Mouse (Mus musculus) cortical plate, adult 2 months (tissue): ENCODE data around the gene Nip7. TPM values are rescaled to one million over a fixed set of nuclear protein-coding genes. Genes with fewer than 3 reads are reported as not detected.
A peak's percentile ranks its signal among the peaks of the same experiment; 100 is the strongest.

Experiments used
- H3K27ac ChIP-seq: fragments of 200-500 bp; 2 replicates; pipeline ENCODE4 v1.5.1; 2012; ENCODE audit warnings: low read length, control low read depth, inconsistent platforms; ENCODE audit not compliant: insufficient read depth
- H3K4me1 ChIP-seq: fragments of 200-500 bp; 2 replicates; pipeline ENCODE4 v1.6.1; 2011; ENCODE audit warnings: low read length; ENCODE audit not compliant: control insufficient read depth, insufficient read depth
- H3K4me3 ChIP-seq: fragments of 200-500 bp; 2 replicates; pipeline ENCODE4 v1.5.1; 2011; ENCODE audit warnings: mild to moderate bottlenecking, low read length, control low read depth; ENCODE audit not compliant: insufficient read depth
- CTCF ChIP-seq: fragments of 200-500 bp; IDR thresholded peaks from 2 replicates; pipeline ENCODE4 v1.5.1; 2011; ENCODE audit warnings: mild to moderate bottlenecking, control low read depth, low read length; ENCODE audit not compliant: insufficient read depth; ENCODE audit errors: extremely low read depth
- POLR2A ChIP-seq: fragments of 200-500 bp; IDR thresholded peaks from 2 replicates; pipeline ENCODE4 v1.6.1; 2011; ENCODE audit warnings: mild to moderate bottlenecking, low read length, control low read depth; ENCODE audit not compliant: insufficient read depth; ENCODE audit errors: extremely low read depth
- polyA plus RNA-seq: library from polyadenylated mRNA; depleted of rRNA; stranded (reverse); fragments of >200 nt; gene quantifications from 2 replicates; pipeline ENCODE4 v1.2.3, GENCODE M21; 2012

Nip7 gene
- polyA plus RNA-seq, 1 experiment = 36.5 TPM

- Histone ChIP-seq H3K27ac (no peak within 1 kb of the TSS), H3K4me1 (no peaks in the 10 kb centered on the region), H3K4me3 (no peak within 1 kb of the TSS)
- TF ChIP-seq CTCF (no peak), POLR2A (no peak)
These were observed 9.1 kb downstream of the Nip7 start, which contains the start of gene Tmed6 for GRCm38 (mm10) chr8:107065511-107066496. Gene Tmed6 (minus strand): TSS chr8:107065644.

DNA sequence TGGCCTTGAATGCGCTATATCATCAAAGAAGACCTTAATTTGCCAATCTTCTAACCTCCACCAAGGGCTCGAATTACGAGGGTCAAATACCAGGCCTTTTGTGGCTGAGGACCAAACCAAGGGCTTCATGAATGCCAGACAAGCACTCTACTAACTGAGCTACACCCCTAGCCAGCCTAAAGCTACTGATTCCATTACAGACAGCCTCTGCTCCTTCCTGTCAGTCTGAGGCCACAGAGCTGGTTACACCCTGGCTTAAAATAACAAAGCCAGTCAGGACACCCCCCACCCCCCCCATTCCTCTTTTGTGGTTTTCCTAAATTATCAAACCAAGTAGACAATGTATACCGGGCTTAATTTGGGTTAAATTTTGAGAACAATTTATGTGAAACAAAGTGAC is 17.0 kb downstream of the Nip7 start:
- no peak overlapping the region for H3K4me3 ChIP-seq
- no peaks in the 10 kb centered on the region for H3K4me1 ChIP-seq
- no peak for TF ChIP-seq POLR2A
- no peak for TF ChIP-seq CTCF
- H3K27ac ChIP-seq = no peak overlapping the region

- Histone ChIP-seq H3K27ac (no peak overlapping the region), H3K4me1 (no peaks in the 10 kb centered on the region), H3K4me3 (no peak overlapping the region)
- TF ChIP-seq POLR2A = no peak
- no peak for TF ChIP-seq CTCF
These were observed 17.5 kb downstream of the Nip7 start for GRCm38 (mm10) chr8:107074128-107074527.

- Histone ChIP-seq H3K4me3 (no peak overlapping the region), H3K4me1 (no peaks in the 10 kb centered on the region), H3K27ac (no peak overlapping the region)
- TF ChIP-seq POLR2A = no peak
- TF ChIP-seq CTCF = no peak
These were observed 19.7 kb downstream of the Nip7 start for GRCm38 (mm10) chr8:107076239-107076888.

- Histone ChIP-seq H3K4me1 (no peaks in the 10 kb centered on the region), H3K4me3 (no peak overlapping the region), H3K27ac (no peak overlapping the region)
- TF ChIP-seq POLR2A = no peak
- no peak for TF ChIP-seq CTCF
These were observed 28.7 kb downstream of the Nip7 start for GRCm38 (mm10) chr8:107085358-107085757.

GRCm38 (mm10) chr8:107086018-107086417 is 29.3 kb downstream of the Nip7 start:
- no peak overlapping the region for H3K4me3 ChIP-seq
- no peak overlapping the region for H3K27ac ChIP-seq
- TF ChIP-seq CTCF (no peak), POLR2A (no peak)
- H3K4me1 ChIP-seq = no peaks in the 10 kb centered on the region

DNA sequence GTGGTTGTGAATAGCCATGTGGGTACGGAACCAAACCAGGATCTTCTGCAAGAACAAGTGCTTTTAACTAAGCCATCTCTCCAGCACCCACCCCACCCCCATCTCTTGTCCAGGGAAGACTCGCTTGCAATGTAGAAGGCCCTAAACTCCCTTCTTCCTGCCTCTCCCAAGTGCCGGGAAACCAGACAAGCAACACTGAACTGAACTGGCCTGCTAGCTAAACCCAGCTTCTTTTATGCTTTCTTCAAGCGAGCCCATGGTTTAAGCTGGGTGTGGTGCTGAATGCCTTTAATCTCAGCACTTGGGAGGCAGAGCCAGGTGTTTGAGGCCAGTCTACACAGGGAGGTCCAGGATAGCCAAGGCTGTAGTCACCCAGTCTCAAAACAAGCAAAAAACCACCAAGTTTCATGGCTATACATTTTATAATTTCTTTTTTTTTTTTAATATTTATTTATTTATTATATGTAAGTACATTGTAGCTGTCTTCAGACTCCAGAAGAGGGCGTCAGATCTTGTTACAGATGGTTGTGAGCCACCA is 31.9 kb downstream of the Nip7 start:
- Histone ChIP-seq H3K4me3 (no peak overlapping the region), H3K4me1 (no peaks in the 10 kb centered on the region)
- TF ChIP-seq POLR2A (no peak), CTCF (no peak)

GRCm38 (mm10) chr8:107090531-107090930 is 33.9 kb downstream of the Nip7 start:
- Histone ChIP-seq H3K27ac (no peak overlapping the region), H3K4me3 (no peak overlapping the region), H3K4me1 (peaks cover 1% of the 10 kb centered on the region; the same call in 1 of the 2 replicates)
- TF ChIP-seq CTCF (no peak), POLR2A (no peak)

More for the DNA sequence above, 31.9 kb downstream of the Nip7 start:
- no peak overlapping the region for H3K27ac ChIP-seq

DNA sequence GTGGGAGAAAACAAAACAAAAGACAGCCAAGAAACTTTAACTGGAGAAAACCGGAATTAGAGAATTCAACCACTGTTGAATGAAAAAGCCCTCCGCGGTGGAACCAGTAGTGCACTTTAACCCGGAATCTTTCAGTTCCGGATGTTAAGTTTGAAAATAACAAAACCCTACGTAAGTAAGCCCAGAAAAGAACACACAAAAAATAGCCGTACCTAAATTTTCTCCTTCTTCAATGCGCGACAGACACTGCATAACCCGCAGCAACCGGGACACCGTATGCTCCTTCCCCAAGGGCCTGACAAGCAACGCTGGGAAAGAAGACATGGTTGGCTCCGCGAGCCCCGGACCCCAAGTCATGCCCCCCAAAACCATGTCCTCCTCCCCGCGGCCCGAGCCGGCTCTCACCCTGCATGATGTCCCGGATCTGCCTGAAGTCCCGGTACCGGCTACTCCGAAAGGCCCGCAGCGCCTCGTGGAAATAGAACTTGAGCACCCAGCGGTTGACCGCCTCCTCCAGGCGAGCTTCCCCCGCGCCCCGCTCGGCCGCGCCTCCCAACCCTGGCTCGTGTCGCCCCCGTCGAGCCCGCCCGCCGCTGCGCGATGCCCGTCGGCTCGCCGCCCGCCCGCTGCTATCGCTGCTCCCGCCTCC is 39.2 kb downstream of the Nip7 start:
- Histone ChIP-seq H3K4me1 (peaks cover 1% of the 10 kb centered on the region; the same call in 1 of the 2 replicates), H3K27ac (peak overlapping the region; percentile 47), H3K4me3 (peak overlapping the region; percentile 69)
- TF ChIP-seq POLR2A (no peak), CTCF (no peak)
